Mouse (Mus musculus) ES-Bruce4 (cell line): ENCODE results near the gene Olfr372.
"Not testable (repeated sequence)": the region's sequence is repeated elsewhere in the genome, so short reads cannot be mapped to it uniquely, and the experiment has no call there.

Experiments
- CTCF ChIP-seq: IDR thresholded peaks from one replicate; pipeline ENCODE4 v1.8.1; 2011; ENCODE audit warnings: low read depth, low read length
- EP300 ChIP-seq: IDR thresholded peaks from 2 replicates; pipeline ENCODE4 v1.6.1; 2011; ENCODE audit warnings: low read depth, low read length; ENCODE audit not compliant: insufficient read depth
- POLR2A ChIP-seq: IDR thresholded peaks from one replicate; pipeline ENCODE4 v1.8.1; 2011; ENCODE audit warnings: low read length; ENCODE audit not compliant: insufficient read depth

GRCm38 (mm10) chr8:72017339-72017738 lies 23.7 kb upstream of the Olfr372 start:
- not testable (repeated sequence) for TF ChIP-seq CTCF, EP300, POLR2A
